Mouse (Mus musculus) hindbrain, embryonic 12.5 days (tissue): ENCODE data around the gene Pcnp. TPM values are rescaled to one million over a fixed set of nuclear protein-coding genes. Genes with fewer than 3 reads are reported as not detected.
"Not testable (repeated sequence)": the region's sequence is repeated elsewhere in the genome, so short reads cannot be mapped to it uniquely, and the experiment has no call there.

Experiments
- ATAC-seq: fragments of 200-750 bp; cut with Nextera tagmentation; 2 replicates; pipeline ENCODE4 v1.8.0; 2017; ENCODE audit warnings: moderate TSS enrichment; ENCODE audit not compliant: low FRiP score
- H3K27ac ChIP-seq: fragments of 300-500 bp; sonication (generic); 2 replicates; pipeline ENCODE4 v1.5.1; 2016; ENCODE audit warnings: mild to moderate bottlenecking
- H3K27me3 ChIP-seq: fragments of 300-500 bp; sonication (generic); 2 replicates; pipeline ENCODE4 v1.6.1; 2016; ENCODE audit warnings: mild to moderate bottlenecking
- H3K36me3 ChIP-seq: fragments of 300-500 bp; sonication (generic); 2 replicates; pipeline ENCODE4 v1.6.1; 2016; ENCODE audit warnings: mild to moderate bottlenecking
- H3K4me1 ChIP-seq: fragments of 300-500 bp; sonication (generic); 2 replicates; pipeline ENCODE4 v1.6.1; 2016
- H3K4me2 ChIP-seq: fragments of 300-500 bp; sonication (generic); replicated peaks from 2 replicates; pipeline ENCODE4 v1.6.1; 2016; ENCODE audit warnings: mild to moderate bottlenecking
- H3K4me3 ChIP-seq: fragments of 300-500 bp; sonication (generic); 2 replicates; pipeline ENCODE4 v1.5.1; 2016; ENCODE audit warnings: mild to moderate bottlenecking
- H3K9ac ChIP-seq: fragments of 300-500 bp; sonication (generic); 2 replicates; pipeline ENCODE4 v1.6.1; 2016; ENCODE audit warnings: mild to moderate bottlenecking, moderate library complexity
- H3K9me3 ChIP-seq: fragments of 300-500 bp; sonication (generic); replicated peaks from 2 replicates; pipeline ENCODE4 v1.6.1; 2016; ENCODE audit warnings: mild to moderate bottlenecking
- WGBS: fragments of 180-500 bp; shearing (Covaris S2); methylation state at CpG from one replicate; pipeline ENCODE4 v1.1.7; 2016; 5-methylcytosine and 5-hydroxymethylcytosine counted together
- polyA plus RNA-seq: library from polyadenylated mRNA; unstranded; fragments of >200 nt; fragmentation: Nextera tagmentation; extraction: Ambion mirVana; gene quantifications from 2 replicates; pipeline ENCODE4 v1.2.1, GENCODE M21; 2016

Pcnp gene
- polyA plus RNA-seq, 1 experiment from 2014 or later = 270 TPM

DNA sequence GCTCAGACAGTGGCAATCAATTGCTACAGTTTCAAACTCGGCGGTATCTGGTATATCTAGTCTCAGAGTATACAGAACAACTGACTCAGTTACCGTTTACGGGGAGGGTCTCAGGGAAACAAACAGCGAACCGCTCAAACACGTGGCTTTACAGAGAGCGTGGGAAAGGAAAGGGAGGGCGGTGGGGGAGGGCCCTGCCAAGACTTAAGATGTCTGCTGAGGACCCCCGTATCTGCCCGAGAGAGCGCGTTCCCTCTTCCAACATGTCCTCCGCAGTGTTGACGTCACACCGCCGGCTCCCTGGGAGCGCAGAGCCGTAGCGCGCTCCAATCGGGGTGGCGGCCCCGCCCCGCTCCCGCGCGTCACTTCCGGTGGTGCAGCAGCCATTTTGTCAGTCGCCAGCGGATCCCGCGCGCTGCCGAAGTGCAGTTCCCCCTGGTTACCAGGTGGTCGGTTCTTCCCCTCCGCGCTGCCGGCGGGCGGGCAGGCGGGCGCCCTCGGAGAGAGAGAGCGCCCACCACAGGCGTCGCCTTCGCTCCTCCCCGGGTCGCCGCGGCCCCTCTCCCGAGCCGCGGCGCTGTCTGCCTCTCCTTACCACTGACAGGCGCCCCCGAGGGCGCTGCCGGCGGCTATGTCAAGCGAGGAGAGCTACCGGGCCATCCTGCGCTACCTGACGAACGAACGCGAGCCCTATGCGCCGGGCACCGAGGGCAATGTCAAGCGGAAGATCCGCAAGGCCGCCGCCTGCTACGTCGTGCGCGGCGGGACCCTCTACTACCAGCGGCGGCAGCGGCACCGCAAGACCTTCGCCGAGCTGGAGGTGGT lies 55.9 kb downstream of the Pcnp start, which contains the start of gene Zbtb11:
Gene Zbtb11, plus strand, starts transcription at position 453 of the 825 bp plus-strand sequence.
- Histone ChIP-seq H3K9me3 (no peaks in the 10 kb centered on the region), H3K4me2 (peak within 1 kb of the TSS; percentile 78), H3K27me3 (no peaks in the 10 kb centered on the region), H3K36me3 (peaks cover 41% of the 10 kb centered on the region), H3K4me1 (peaks cover 16% of the 10 kb centered on the region), H3K27ac (peak within 1 kb of the TSS; percentile 83), H3K9ac (peak within 1 kb of the TSS; percentile 95), H3K4me3 (peak within 1 kb of the TSS; percentile 97)
- peak; percentile 99 for ATAC-seq
- under 1% methylated on average over 78 of the region's 86 CpGs for WGBS

DNA sequence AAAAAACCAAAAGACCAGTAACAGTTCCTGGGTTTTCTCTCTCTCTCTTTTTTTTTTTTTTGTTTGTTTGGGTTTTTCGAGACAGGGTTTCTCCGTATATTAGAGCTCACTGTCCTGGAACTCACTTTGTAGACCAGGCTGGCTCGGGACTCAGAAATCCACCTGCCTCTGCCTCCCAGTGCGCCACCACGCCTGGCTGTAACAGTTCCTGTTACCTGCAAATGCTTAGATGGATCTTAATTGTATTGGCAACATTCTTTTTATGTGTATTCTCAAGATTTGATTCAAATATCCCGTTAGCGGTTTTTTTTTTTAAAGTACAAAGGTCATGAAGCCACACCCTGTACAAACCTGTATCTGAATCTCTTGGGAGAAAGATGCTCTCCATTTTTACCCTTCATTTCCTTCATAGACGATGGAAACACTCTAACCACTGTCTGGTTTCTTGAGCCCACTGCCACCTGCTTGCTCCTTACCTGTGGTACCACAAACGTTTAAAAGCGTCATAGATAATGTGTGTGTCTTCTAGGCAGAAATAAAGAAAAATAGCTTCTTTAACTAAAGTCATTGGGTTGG lies 56.8 kb downstream of the Pcnp start:
- Histone ChIP-seq H3K9me3 (no peaks in the 10 kb centered on the region), H3K27ac (no peak overlapping the region; the same call in 1 of the 2 replicates), H3K27me3 (no peaks in the 10 kb centered on the region), H3K36me3 (peaks cover 39% of the 10 kb centered on the region), H3K4me3 (peak overlapping the region; percentile 97), H3K4me1 (peaks cover 16% of the 10 kb centered on the region), H3K9ac (peak overlapping the region; percentile 8; the same call in 1 of the 2 replicates), H3K4me2 (peak overlapping the region; percentile 78)
- no peak for ATAC-seq
- WGBS = 56% methylated on average over 10 of the region's 10 CpGs

DNA sequence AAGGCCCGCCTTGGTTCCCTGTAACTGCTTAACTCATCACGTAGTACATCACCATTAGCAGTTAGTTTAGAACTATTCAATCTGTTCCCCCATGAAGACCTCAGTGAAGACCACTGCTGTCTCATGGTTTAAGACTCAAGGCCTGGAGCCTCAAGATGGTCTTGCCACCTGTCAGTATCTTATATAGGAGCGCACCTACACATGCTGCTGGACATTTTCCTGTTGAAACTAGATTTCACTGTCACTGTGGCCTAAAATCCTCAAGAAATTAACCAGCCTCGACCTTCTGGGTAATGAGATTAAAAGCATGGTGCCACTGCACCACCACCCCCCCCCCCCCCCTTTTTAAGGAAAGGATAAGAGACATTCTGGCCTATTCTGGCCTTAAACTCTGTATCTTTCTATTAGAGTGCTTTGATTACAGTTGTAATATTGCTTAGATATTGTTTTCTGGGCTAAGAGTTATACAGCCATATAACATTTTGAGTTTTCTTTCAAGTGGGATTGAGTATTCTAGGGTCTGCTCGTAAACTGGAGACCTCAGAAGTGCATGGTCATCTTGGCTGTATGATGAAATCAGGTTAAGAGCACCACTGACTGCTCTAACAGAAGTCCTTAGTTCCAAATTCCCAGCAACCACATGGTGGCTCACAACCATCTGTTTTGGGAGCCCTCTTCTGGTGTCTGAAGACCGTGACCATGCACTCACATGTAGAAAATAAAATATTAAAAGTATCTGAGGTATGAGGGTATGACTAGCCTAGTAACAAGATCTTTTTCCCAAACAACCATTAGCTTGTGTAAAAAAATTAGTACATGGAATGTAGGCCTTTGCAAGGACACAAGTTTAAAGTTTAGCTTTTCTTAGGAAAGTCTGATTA lies 57.6 kb downstream of the Pcnp start:
- H3K4me1 ChIP-seq = peaks cover 21% of the 10 kb centered on the region
- H3K4me3 ChIP-seq = no peak overlapping the region
- peaks cover 40% of the 10 kb centered on the region for H3K36me3 ChIP-seq
- no peak overlapping the region for H3K4me2 ChIP-seq
- H3K27ac ChIP-seq = no peak overlapping the region
- H3K9ac ChIP-seq = no peak overlapping the region
- H3K9me3 ChIP-seq = no peaks in the 10 kb centered on the region
- 83% methylated on average over 6 of the region's 6 CpGs for WGBS
- H3K27me3 ChIP-seq = no peaks in the 10 kb centered on the region
- ATAC-seq = no peak

DNA sequence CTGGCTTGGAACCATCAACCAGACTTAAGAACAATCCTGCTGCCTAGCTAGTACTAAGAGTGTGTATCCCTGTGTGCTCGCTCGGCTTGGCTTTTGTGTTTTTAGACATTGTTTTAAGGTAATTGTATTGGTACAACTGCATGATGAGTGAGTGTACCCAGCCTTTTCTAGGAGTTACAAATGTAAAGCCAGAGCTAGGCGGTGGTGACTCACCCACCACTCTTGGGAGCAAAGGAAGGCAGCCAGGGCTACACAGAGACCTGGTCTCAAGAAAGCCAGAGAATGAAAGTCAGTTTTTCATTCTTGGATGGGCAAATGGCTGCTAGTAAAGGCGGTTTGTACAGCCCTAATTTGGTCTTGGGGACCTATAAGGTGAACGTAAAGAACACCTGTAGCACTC lies 59.1 kb downstream of the Pcnp start:
- Histone ChIP-seq H3K9ac (no peak overlapping the region), H3K4me1 (peaks cover 15% of the 10 kb centered on the region), H3K4me2 (no peak overlapping the region), H3K27ac (no peak overlapping the region), H3K27me3 (no peaks in the 10 kb centered on the region), H3K4me3 (no peak overlapping the region), H3K36me3 (peaks cover 40% of the 10 kb centered on the region), H3K9me3 (no peaks in the 10 kb centered on the region)
- no peak for ATAC-seq
- WGBS = 96% methylated on average over 5 of the region's 5 CpGs

DNA sequence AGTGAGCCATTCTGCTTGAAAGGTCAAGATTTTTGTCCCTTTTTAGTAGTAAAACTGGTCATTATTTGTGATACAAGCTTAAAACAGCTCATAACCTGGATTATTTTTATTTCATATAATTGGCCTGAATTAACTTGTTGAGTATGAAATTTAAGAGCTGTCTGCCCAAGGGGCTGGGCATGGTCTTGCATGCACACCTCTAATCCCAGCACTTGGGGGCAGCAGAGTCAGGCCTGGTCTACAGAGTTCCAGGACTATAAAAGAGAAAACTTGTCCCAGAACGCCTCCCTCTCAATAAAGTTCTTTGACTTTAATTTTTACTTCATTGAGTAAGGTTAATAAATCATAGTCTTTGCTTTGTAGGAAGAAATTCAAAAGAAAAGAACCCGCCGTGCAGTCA lies 60.4 kb downstream of the Pcnp start:
- H3K4me3 ChIP-seq = no peak overlapping the region
- H3K4me2 ChIP-seq = no peak overlapping the region
- 84% methylated on average over 3 of the region's 3 CpGs for WGBS
- H3K9me3 ChIP-seq = no peaks in the 10 kb centered on the region
- peaks cover 9% of the 10 kb centered on the region for H3K4me1 ChIP-seq
- H3K27me3 ChIP-seq = no peaks in the 10 kb centered on the region
- H3K27ac ChIP-seq = no peak overlapping the region
- no peak for ATAC-seq
- H3K9ac ChIP-seq = no peak overlapping the region
- H3K36me3 ChIP-seq = peaks cover 40% of the 10 kb centered on the region

DNA sequence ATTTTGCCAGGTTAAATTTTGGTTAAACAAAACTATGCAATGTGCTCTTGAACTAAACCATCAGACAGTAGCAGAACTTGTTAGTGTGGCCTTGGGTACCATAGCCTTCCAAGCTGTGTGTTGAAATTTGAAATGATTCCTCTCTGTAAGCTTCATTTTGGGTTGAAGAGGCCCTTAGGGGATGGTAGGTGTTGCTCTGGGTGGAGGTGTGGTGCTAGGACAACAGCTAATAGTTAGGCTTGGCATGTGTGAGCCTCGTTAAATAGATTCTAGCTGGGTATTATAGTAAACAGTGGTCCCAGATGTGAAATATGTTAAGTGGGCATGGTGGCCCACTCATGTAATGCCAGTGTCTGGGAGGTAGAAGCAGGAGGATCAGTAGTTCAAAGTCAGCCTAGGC lies 62.3 kb downstream of the Pcnp start:
- Histone ChIP-seq H3K36me3 (peaks cover 39% of the 10 kb centered on the region), H3K27me3 (no peaks in the 10 kb centered on the region), H3K4me3 (peak overlapping the region; percentile 58), H3K27ac (no peak overlapping the region), H3K9ac (peak overlapping the region; percentile 82), H3K4me2 (peak overlapping the region; percentile 92), H3K4me1 (peaks cover 5% of the 10 kb centered on the region), H3K9me3 (no peaks in the 10 kb centered on the region)
- 47% methylated on average over 1 of the region's 1 CpGs for WGBS
- no peak for ATAC-seq

DNA sequence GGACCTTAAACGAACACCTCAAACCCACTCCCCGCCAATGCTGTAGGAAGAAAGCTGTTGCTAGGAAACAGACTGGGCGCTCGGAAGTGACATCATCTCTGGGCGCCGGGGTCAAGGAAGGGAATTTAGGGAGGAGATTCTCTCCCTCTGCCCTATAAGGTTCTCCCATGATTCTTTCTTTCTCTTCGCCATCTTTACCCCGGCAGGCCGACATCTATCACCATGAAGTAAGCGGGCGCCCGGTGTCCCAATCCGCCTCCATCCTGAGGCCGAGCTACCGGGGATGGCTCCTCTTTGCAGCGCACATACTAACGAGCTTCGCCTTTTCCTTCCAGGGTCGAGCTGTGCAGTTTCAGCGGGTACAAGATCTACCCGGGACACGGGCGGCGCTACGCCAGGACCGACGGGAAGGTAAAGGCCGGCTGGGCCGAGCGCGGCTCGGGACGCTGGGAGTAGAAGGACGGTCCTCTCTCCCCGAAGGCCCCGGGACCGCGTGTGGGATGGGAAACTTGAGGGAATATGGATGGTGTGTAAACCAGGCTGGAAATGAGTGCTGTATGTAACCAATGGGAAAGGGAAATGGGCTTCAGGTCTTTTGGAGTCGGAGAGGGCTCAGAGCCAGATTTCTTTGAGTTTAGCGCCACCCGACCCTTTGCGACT lies 63.2 kb downstream of the Pcnp start, which contains the start of gene Rpl24:
Gene Rpl24, plus strand, starts transcription at position 64 of the 660 bp plus-strand sequence.
- peak within 1 kb of the TSS; percentile 90 for H3K27ac ChIP-seq
- H3K4me1 ChIP-seq = peaks cover 5% of the 10 kb centered on the region
- H3K4me2 ChIP-seq = peak within 1 kb of the TSS; percentile 92
- H3K9me3 ChIP-seq = no peaks in the 10 kb centered on the region
- WGBS = under 1% methylated on average over 42 of the region's 42 CpGs
- H3K4me3 ChIP-seq = peak within 1 kb of the TSS; percentile 58
- H3K27me3 ChIP-seq = no peaks in the 10 kb centered on the region
- peaks cover 31% of the 10 kb centered on the region for H3K36me3 ChIP-seq
- peak within 1 kb of the TSS; percentile 82 for H3K9ac ChIP-seq
- ATAC-seq = peak; percentile 94

DNA sequence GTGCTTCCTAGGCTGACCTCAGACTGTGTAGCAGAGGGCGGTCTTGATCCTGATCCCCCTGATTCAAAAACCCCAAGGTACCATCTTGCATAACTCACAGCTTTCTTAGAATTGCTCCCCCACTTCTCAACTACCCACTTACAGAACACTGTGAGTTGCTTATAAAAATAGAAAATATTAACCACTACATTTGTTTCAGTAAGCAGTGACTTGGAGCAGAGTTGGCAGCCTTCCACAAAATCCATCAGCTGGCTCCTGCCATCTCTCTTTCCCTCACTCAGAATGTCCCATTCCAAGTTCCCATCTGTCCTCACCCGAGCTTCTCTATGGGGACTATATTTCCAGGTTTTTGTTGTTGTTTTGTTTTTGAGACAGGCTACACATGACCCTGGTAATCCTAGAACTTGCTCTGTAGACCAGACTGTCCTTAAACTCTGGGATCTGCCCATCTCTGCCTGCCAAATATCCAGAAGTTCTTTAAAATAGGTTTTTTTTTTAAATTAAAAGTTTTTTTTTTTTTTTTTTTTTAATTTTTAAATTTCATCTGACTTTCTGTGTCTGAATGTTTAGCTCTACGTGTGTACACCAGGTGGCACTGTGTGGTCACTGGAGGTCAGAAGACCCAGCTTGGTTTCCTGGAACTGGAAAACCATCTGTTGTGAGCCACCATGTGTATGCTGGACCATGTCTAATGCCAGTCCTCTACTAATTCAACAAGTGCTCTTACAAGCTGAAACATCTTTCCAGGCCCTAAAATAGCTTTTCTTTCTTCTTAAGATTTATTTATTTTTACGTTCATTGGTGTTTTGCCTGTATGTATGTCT lies 65.2 kb downstream of the Pcnp start:
- H3K9me3 ChIP-seq = no peaks in the 10 kb centered on the region
- no peak for ATAC-seq
- peaks cover 13% of the 10 kb centered on the region for H3K36me3 ChIP-seq
- 67% methylated on average over 4 of the region's 4 CpGs for WGBS
- no peak overlapping the region for H3K9ac ChIP-seq
- H3K27ac ChIP-seq = no peak overlapping the region
- H3K27me3 ChIP-seq = no peaks in the 10 kb centered on the region
- H3K4me3 ChIP-seq = no peak overlapping the region
- peaks cover 5% of the 10 kb centered on the region for H3K4me1 ChIP-seq
- no peak overlapping the region for H3K4me2 ChIP-seq

DNA sequence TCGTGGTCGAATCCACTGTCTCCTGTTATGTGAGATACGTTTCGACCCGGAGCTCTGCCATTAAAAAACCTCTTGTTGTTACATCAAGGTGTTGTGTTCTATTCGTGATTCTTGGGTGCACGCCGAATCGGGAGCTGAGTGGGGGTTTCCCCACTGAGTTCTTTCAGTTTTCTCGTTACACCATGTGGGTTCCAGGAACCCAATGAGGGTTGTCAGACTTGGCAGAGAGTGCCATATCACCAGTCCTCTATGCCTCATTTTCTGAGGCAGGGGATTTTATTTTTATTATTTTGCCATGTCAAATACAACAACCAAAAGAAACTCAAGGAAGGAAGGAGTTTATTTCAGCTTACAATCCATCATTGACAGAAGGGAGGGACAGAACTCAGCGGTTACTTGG lies 66.5 kb downstream of the Pcnp start:
- not testable (repeated sequence) for ATAC-seq, H3K9ac ChIP-seq, H3K4me3 ChIP-seq, H3K27me3 ChIP-seq, H3K27ac ChIP-seq, H3K4me2 ChIP-seq, H3K4me1 ChIP-seq, H3K9me3 ChIP-seq, H3K36me3 ChIP-seq
- WGBS = 93% methylated on average over 6 of the region's 11 CpGs
